Mouse (Mus musculus) limb, embryonic 11.5 days (tissue): Measurements from ENCODE around the gene Fgf2. TPM values are rescaled to one million over a fixed set of nuclear protein-coding genes. Genes with fewer than 3 reads are reported as not detected.

Experiments used
- ATAC-seq: fragments of 200-750 bp; cut with Nextera tagmentation; 2 replicates; pipeline ENCODE4 v1.8.0; 2017; ENCODE audit warnings: low read depth; ENCODE audit not compliant: insufficient number of reproducible peaks, low FRiP score, low TSS enrichment
- DNase-seq: peaks from one replicate; pipeline ENCODE4 v3.0.0-alpha.2; 2015; ENCODE audit warnings: low spot score
- H3K27ac ChIP-seq: fragments of 300-500 bp; sonication (generic); replicated peaks from 2 replicates; pipeline ENCODE4 v1.5.1; 2014; ENCODE audit warnings: low read depth, mild to moderate bottlenecking, low read length
- H3K27me3 ChIP-seq: fragments of 300-500 bp; sonication (generic); 2 replicates; pipeline ENCODE4 v1.6.1; 2014; ENCODE audit warnings: mild to moderate bottlenecking, low read length, mixed read lengths; ENCODE audit not compliant: control insufficient read depth, insufficient read depth
- H3K36me3 ChIP-seq: fragments of 300-500 bp; sonication (generic); 2 replicates; pipeline ENCODE4 v1.6.1; 2014; ENCODE audit warnings: mild to moderate bottlenecking, low read length, moderate library complexity, mixed read lengths; ENCODE audit not compliant: control insufficient read depth, insufficient read depth
- H3K4me1 ChIP-seq: fragments of 300-500 bp; sonication (generic); 2 replicates; pipeline ENCODE4 v1.6.1; 2014; ENCODE audit warnings: low read length, mixed read lengths; ENCODE audit not compliant: control insufficient read depth, insufficient read depth
- H3K4me2 ChIP-seq: fragments of 300-500 bp; sonication (generic); 2 replicates; pipeline ENCODE4 v1.6.1; 2014; ENCODE audit warnings: low read depth, mild to moderate bottlenecking, moderate library complexity; ENCODE audit not compliant: severe bottlenecking
- H3K4me3 ChIP-seq: fragments of 300-500 bp; sonication (generic); 2 replicates; pipeline ENCODE4 v1.5.1; 2014; ENCODE audit warnings: low read depth, low read length
- H3K9ac ChIP-seq: fragments of 300-500 bp; sonication (generic); 2 replicates; pipeline ENCODE4 v1.6.1; 2014; ENCODE audit warnings: mild to moderate bottlenecking, low read length
- H3K9me3 ChIP-seq: fragments of 300-500 bp; sonication (generic); 2 replicates; pipeline ENCODE4 v1.6.1; 2016; ENCODE audit warnings: low read length; ENCODE audit not compliant: control insufficient read depth
- WGBS: fragments of 180-500 bp; shearing (Covaris S2); extraction: QIAGEN DNeasy Blood & Tissue Kit; methylation state at CpG from one replicate; pipeline ENCODE4 v1.1.7; 2014; 5-methylcytosine and 5-hydroxymethylcytosine counted together
- polyA plus RNA-seq: library from polyadenylated mRNA; unstranded; fragments of >200 nt; fragmentation: Nextera tagmentation; extraction: Ambion mirVana; gene quantifications from 2 replicates; pipeline ENCODE4 v1.2.1, GENCODE M21; 2014

Fgf2 gene
- polyA plus RNA-seq, 1 experiment from 2014 or later = 1.3 TPM

GRCm38 (mm10) chr3:37316233-37316632, 31.9 kb upstream of the Fgf2 start:
- WGBS = 93% methylated on average over 1 of the region's 1 CpGs
- Histone ChIP-seq H3K27me3 (no peaks in the 10 kb centered on the region), H3K4me1 (peaks cover 3% of the 10 kb centered on the region; the same call in 1 of the 2 replicates), H3K36me3 (no peaks in the 10 kb centered on the region), H3K4me2 (no peak overlapping the region), H3K27ac (no peak overlapping the region), H3K9me3 (no peaks in the 10 kb centered on the region), H3K9ac (no peak overlapping the region), H3K4me3 (no peak overlapping the region)
- DNase-seq (no peak), ATAC-seq (no peak)

DNA sequence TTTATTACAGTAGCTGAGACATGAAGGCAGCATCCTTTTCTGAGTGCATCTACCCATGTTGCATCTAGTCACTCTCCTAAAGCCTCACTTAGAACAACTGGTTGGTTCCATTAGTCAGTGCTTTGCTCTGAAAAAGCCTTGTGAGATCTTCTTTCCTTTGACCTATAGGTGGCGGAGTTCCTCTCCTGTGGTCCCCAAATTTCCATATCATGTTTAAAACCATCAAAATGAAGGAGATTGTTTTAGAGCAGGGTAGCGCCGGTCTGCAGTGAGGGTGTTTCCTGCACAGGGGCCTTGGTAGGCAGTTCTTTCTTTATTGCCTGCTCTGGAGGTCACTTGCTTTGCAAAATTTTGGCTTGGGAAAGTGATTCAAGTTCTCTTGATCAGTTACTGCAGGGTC, 23.8 kb upstream of the Fgf2 start:
- no peak for ATAC-seq
- Histone ChIP-seq H3K27me3 (no peaks in the 10 kb centered on the region), H3K27ac (no peak overlapping the region), H3K4me3 (no peak overlapping the region), H3K9ac (no peak overlapping the region), H3K36me3 (no peaks in the 10 kb centered on the region), H3K9me3 (no peaks in the 10 kb centered on the region), H3K4me1 (no peaks in the 10 kb centered on the region), H3K4me2 (no peak overlapping the region)
- 43% methylated on average over 3 of the region's 3 CpGs for WGBS
- no peak for DNase-seq

- H3K9ac ChIP-seq = no peak overlapping the region
- DNase-seq = no peak
- WGBS = 86% methylated on average over 5 of the region's 5 CpGs
- no peak overlapping the region for H3K4me3 ChIP-seq
- H3K36me3 ChIP-seq = no peaks in the 10 kb centered on the region
- no peaks in the 10 kb centered on the region for H3K9me3 ChIP-seq
- no peak overlapping the region for H3K27ac ChIP-seq
- ATAC-seq = no peak
- H3K4me2 ChIP-seq = no peak overlapping the region
- H3K4me1 ChIP-seq = no peaks in the 10 kb centered on the region
- H3K27me3 ChIP-seq = no peaks in the 10 kb centered on the region
Observed at GRCm38 (mm10) chr3:37325317-37326112, 22.6 kb upstream of the Fgf2 start.

DNA sequence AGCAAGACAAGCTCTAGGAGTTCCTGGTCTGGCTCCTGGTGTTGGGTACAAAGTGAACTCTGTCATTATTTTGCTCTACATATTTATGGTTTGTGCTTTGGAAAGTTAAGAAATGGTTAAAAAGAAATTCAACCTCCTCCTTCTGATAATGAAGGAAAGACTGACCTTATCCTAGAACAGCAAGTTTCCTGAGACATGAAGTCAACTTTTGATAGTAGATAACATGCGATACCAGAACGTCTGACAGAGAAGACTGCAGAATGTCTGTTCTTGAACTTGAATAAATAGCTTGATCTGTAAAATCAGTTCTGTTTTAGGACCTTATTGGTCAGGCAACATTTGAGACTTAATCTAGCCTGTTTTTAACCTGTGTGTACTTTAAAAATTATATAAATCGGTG, 21.5 kb upstream of the Fgf2 start:
- ATAC-seq (no peak), DNase-seq (no peak)
- no peaks in the 10 kb centered on the region for H3K36me3 ChIP-seq
- H3K9ac ChIP-seq = no peak overlapping the region
- no peaks in the 10 kb centered on the region for H3K27me3 ChIP-seq
- no peaks in the 10 kb centered on the region for H3K9me3 ChIP-seq
- no peak overlapping the region for H3K27ac ChIP-seq
- whole genome bisulfite sequencing = 88% methylated on average over 3 of the region's 3 CpGs
- no peak overlapping the region for H3K4me2 ChIP-seq
- H3K4me1 ChIP-seq = no peaks in the 10 kb centered on the region
- no peak overlapping the region for H3K4me3 ChIP-seq

GRCm38 (mm10) chr3:37328489-37328888, 19.7 kb upstream of the Fgf2 start:
- ATAC-seq (no peak), DNase-seq (no peak)
- no peaks in the 10 kb centered on the region for H3K9me3 ChIP-seq
- no peak overlapping the region for H3K9ac ChIP-seq
- no peak overlapping the region for H3K4me3 ChIP-seq
- no peaks in the 10 kb centered on the region for H3K4me1 ChIP-seq
- 75% methylated on average over 2 of the region's 2 CpGs for WGBS
- no peaks in the 10 kb centered on the region for H3K27me3 ChIP-seq
- H3K27ac ChIP-seq = no peak overlapping the region
- H3K36me3 ChIP-seq = no peaks in the 10 kb centered on the region
- H3K4me2 ChIP-seq = no peak overlapping the region

- no peaks in the 10 kb centered on the region for H3K4me1 ChIP-seq
- H3K27me3 ChIP-seq = no peaks in the 10 kb centered on the region
- no peak for ATAC-seq
- no peak overlapping the region for H3K4me3 ChIP-seq
- no peak overlapping the region for H3K9ac ChIP-seq
- no peak overlapping the region for H3K4me2 ChIP-seq
- no peaks in the 10 kb centered on the region for H3K9me3 ChIP-seq
- DNase-seq = no peak
- no peaks in the 10 kb centered on the region for H3K36me3 ChIP-seq
- WGBS = 89% methylated on average over 1 of the region's 1 CpGs
- no peak overlapping the region for H3K27ac ChIP-seq
Observed at GRCm38 (mm10) chr3:37329963-37330362, 18.2 kb upstream of the Fgf2 start.

DNA sequence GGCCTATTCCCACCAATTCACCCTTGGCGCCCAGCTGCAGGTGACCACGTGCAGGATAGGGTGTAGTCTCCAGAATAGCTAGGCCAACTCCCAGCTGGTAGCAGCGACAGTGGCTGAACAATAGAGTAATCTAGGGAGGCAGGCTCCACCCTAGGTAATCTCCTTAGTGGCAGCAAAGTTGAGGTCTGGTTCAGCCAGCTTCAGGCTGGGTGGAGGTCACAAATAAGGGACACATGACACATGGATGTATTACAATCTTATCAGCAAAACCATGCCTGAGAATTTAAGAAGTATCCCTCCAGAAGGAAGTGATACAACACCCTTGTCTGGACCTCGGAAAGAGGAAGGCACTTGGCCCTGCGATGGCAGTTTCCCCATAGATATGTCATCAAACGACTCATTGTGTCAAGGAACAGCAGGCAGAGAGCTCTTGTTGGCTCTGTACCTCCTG, 16.1 kb upstream of the Fgf2 start:
- Histone ChIP-seq H3K27ac (no peak overlapping the region), H3K4me2 (no peak overlapping the region), H3K36me3 (no peaks in the 10 kb centered on the region), H3K27me3 (no peaks in the 10 kb centered on the region), H3K9ac (no peak overlapping the region), H3K4me3 (no peak overlapping the region), H3K4me1 (no peaks in the 10 kb centered on the region), H3K9me3 (no peaks in the 10 kb centered on the region)
- no peak for ATAC-seq
- 79% methylated on average over 6 of the region's 6 CpGs for WGBS
- DNase-seq = no peak

GRCm38 (mm10) chr3:37334053-37334452, 14.1 kb upstream of the Fgf2 start:
- no peak overlapping the region for H3K9ac ChIP-seq

GRCm38 (mm10) chr3:37341110-37341509, 7.0 kb upstream of the Fgf2 start:
- WGBS = 58% methylated on average over 5 of the region's 5 CpGs
- ATAC-seq = no peak
- no peak overlapping the region for H3K27ac ChIP-seq
- no peak overlapping the region for H3K4me3 ChIP-seq
- no peaks in the 10 kb centered on the region for H3K36me3 ChIP-seq
- H3K9me3 ChIP-seq = no peaks in the 10 kb centered on the region
- DNase-seq = no peak
- H3K27me3 ChIP-seq = no peaks in the 10 kb centered on the region
- no peak overlapping the region for H3K9ac ChIP-seq
- no peak overlapping the region for H3K4me2 ChIP-seq
- H3K4me1 ChIP-seq = no peaks in the 10 kb centered on the region

More at GRCm38 (mm10) chr3:37334053-37334452, 14.1 kb upstream of the Fgf2 start:
- WGBS = 91% methylated on average over 4 of the region's 4 CpGs
- Histone ChIP-seq H3K4me1 (no peaks in the 10 kb centered on the region), H3K4me3 (no peak overlapping the region), H3K27me3 (no peaks in the 10 kb centered on the region), H3K9me3 (no peaks in the 10 kb centered on the region), H3K36me3 (no peaks in the 10 kb centered on the region), H3K4me2 (no peak overlapping the region), H3K27ac (no peak overlapping the region)
- ATAC-seq (no peak), DNase-seq (no peak)
